Mouse (Mus musculus) cerebellum, postnatal 4 days (tissue): Measurements from ENCODE around the gene Mtmr11.

ENCODE experiments used
- DNase-seq, 2 experiments: peaks; one replicate each; pipeline ENCODE4 v3.0.0; 2022; ENCODE audit warnings: low spot score in 2 of 2, mixed read lengths in 1 of 2

Gene Mtmr11

DNA sequence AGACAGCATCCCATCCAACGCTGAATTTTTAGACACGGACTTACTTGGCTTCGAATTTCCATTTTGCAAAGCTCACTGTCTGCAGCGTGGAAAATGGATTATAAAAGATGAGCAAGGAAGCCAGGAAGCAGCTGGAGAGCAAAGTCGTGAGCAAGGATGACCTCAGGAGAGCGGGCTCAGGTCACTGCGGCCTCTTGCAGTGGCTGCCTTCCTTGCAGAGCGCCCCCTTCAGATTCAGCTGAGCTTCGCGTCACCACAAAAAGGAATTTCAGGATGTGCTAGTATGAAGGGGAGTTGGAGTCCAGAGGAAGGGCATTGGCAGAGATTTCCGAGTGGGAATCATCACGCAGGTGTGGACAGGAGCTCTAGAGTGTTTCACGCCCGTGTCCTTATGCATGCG, 47.4 kb downstream of the Mtmr11 start:
- no peak for DNase-seq

DNA sequence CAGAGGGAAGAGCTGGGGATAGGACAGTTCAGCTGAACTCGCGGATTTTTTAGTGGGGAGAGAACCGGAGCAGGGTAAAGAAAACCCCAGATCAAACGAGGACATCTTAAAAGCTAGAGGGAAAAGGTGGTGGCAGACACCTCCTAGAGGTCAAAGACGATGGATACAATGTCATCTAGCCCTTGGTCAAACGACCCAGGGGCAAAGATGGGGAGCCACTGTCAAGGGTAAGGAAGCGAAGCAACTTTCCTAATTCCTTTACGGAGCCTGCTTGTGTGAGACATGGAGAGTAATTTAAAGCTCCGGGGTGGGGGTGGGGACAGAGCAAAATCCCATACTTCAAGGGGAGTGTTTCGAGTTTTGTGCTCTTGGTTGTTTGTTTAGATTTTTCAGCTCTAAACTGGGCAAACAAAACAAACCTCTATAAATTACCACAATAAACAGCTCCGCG, 57.4 kb downstream of the Mtmr11 start:
- peak in 1 of 2 experiments; percentile 11 for DNase-seq

DNA sequence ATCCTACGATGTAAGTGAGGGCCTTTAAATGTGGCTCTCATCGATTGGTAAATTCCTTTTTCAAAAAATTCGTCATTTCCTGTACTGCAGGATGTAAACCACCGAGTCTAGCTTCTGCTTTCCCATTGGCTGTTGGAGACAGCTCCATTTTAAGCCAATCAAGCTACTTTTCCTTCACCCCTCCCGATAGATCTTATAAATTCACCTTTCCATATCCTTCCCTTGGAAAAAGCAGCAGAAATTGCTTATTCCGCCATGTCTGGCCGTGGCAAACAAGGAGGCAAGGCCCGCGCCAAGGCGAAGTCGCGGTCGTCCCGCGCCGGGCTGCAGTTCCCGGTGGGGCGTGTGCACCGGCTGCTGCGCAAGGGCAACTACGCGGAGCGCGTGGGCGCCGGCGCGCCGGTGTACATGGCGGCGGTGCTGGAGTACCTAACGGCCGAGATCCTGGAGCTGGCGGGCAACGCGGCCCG, 57.9 kb downstream of the Mtmr11 start, which contains the start of the genes Bola1 and Hist2h2ab:
TSS of gene Bola1 (minus strand) at position 49 of the 470 bp plus-strand sequence.
TSS of gene Hist2h2ab (plus strand) at position 205 of the 470 bp plus-strand sequence.
- DNase-seq: peak; percentile 43 to 63

DNA sequence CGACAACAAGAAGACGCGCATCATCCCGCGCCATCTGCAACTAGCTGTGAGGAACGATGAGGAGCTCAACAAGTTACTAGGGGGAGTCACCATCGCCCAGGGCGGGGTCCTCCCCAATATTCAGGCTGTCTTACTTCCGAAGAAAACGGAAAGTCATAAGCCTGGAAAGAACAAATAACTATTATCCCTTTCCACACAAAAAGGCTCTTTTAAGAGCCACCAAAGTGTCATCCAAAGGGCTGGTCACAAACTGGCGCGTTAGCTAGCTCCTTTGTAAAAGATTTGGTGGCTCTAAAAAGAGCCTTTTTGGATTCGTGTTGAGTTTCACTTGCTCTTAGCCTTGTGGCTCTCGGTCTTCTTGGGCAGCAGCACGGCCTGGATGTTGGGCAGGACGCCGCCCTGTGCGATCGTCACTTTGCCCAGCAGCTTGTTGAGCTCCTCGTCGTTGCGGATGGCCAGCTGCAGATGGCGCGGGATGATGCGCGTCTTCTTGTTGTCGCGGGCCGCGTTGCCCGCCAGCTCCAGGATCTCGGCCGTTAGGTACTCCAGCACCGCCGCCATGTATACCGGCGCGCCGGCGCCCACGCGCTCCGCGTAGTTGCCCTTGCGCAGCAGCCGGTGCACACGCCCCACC, 58.4 kb downstream of the Mtmr11 start:
- DNase-seq: peak in 1 of 2 experiments; percentile 63

DNA sequence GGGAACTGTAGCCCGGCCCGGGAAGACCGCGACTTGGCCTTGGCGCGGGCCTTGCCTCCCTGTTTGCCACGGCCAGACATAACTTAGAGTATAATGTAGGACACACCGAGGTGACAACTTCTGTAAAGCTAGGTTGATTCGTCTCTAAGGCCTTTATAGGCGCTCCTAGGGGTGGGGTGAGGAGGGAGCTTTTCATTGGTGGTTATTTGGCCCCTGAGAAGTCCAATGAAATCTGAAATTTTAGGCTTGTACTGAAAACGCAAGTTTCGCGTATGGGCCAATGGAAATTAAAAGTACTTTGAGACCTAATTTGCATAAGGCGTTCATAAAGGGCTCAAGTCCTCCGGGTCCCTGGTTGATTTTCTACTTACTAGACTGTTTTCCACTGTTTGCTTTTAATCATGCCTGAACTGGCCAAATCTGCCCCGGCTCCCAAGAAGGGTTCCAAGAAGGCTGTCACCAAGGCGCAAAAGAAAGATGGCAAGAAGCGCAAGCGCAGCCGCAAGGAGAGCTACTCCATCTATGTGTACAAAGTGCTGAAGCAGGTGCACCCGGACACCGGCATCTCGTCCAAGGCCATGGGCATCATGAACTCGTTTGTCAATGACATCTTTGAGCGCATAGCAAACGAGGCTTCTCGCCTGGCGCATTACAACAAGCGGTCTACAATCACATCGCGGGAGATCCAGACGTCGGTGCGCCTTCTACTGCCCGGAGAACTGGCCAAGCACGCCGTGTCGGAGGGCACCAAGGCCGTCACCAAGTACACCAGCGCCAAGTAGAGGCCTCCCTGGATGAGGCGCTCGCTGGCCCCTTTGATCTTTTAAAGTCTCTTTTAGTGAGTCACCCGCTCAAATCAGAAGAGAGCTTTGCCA, 59.2 kb downstream of the Mtmr11 start, which contains the start of the genes Hist2h2ac and Hist2h2be:
TSS of gene Hist2h2ac (minus strand) at position 116 of the 875 bp plus-strand sequence.
TSS of gene Hist2h2be (plus strand) at position 355 of the 875 bp plus-strand sequence.
- DNase-seq: peak; percentile 37 to 47
